Mouse (Mus musculus) heart, postnatal 25 days (tissue): ENCODE results near the gene Tacr2. TPM values are rescaled to one million over a fixed set of nuclear protein-coding genes. Genes with fewer than 3 reads are reported as not detected.

Experiments
- DNase-seq: peaks from one replicate; pipeline ENCODE4 v3.0.0; 2022; ENCODE audit warnings: low spot score
- intact Hi-C: fragments of 180-260 bp; cut with DNase I; formaldehyde crosslinking; loops from one replicate; pipeline ENCODE4 v1.15.1; 2025
- total RNA-seq, 2 experiments: library from RNA; stranded (reverse); gene quantifications; 2 replicates each; pipeline ENCODE4 v1.2.3; 2021

Gene Tacr2
- total RNA-seq, 2 experiments from 2014 or later = not detected

GRCm38 (mm10) chr10:62237205-62237604, 15.0 kb upstream of the Tacr2 start:
- no peak for DNase-seq
- intact Hi-C loops = no loop called here

DNA sequence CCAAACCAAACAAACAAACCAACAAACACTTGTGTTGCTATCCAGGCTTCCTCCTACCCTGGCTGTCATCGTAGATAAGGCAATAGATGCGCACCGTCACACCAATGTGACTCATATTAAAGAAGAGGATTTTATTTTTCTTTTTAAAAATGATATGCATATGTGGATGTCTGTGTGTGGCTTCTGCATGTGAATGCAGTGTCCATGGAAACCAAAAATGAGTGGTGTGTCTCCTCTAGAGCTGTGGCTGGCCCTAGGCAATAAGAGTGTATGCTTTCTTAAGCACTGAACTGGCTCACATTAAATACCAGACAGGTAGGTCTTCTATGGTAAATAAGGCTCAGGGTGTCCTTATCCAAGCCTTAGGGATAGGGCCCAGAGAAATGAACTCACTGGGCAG, 13.6 kb upstream of the Tacr2 start:
- intact Hi-C loops = no loop called here
- DNase-seq = no peak

- DNase-seq = no peak
- intact Hi-C loops = no loop called here
Measured at GRCm38 (mm10) chr10:62239270-62239669, 13.0 kb upstream of the Tacr2 start.

GRCm38 (mm10) chr10:62242358-62242757, 9.9 kb upstream of the Tacr2 start:
- no peak for DNase-seq
- intact Hi-C loops = loop anchor here (2.0 kb wide), 1 partner anchor 138 kb away; no protein-coding TSS in a partner anchor

DNA sequence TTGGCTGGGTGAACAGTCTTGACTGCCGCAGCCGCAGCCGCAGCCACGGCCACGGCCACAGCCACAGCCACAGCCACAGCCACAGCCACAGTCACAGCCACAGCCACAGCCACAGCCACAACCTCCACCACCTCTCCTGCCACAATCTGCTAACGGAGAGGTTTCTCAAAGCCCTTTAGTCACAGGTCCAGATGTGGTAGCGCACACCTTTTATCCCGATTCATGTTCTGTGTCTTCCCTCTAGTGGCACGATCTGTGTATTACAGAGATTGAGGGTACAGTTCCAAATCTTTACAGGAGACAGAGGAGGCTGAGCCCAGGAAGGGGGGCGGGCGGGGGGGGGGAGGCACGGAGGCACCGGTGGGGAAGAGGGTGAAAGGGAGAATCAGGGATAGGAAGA, 9.3 kb upstream of the Tacr2 start:
- DNase-seq = no peak
- intact Hi-C loops = loop anchor here (1.0 to 2.0 kb wide), 2 partner anchors 56 to 138 kb away; no protein-coding TSS in a partner anchor

DNA sequence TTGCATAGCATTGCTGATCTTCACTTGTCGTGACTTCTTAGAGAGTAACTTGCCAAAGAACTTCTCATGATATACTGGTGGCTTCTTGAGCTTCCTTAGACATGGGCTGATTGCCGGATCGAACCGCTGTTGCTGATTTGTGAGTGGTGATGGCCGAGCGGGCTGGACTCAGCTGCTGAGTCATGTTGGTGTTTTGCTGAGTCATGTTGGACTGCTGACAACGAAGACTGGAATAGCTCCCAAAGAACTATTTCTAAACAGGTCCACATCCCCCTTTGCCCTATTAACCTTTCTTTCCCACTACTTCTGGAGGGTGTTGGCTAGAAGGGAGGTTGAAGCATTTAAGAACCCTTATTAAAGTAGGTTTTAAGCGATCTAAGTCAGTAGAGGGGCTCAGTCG, 8.2 kb upstream of the Tacr2 start:
- no peak for DNase-seq
- intact Hi-C loops = no loop called here

DNA sequence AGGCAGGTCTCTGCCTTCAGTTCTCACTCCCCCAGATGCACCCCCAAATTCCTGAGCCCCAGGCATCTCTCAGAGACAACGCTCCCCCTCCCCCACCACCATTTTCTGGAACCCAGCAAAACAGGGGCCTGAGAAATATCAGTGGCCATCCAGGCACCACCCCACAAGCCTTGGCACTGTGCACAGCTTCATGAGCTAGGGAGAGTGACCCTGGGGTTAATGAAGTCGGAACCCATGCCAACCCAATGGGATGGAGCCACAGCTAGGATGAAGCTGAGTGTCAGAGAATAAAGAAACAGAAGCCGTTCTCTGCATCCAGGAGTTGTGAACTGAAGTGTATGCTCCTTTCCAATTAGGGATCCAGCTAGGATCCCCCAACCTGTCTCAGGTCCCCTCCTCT, 5.1 kb upstream of the Tacr2 start:
- no peak for DNase-seq
- intact Hi-C loops = no loop called here

GRCm38 (mm10) chr10:62247815-62248214, 4.4 kb upstream of the Tacr2 start:
- intact Hi-C loops = no loop called here

GRCm38 (mm10) chr10:62252496-62253235, 428 bp downstream of the Tacr2 start:
- no peak for DNase-seq

More at GRCm38 (mm10) chr10:62247815-62248214, 4.4 kb upstream of the Tacr2 start:
- no peak for DNase-seq

GRCm38 (mm10) chr10:62258298-62258697, 6.1 kb downstream of the Tacr2 start:
- DNase-seq = no peak
- intact Hi-C loops = no loop called here

More at GRCm38 (mm10) chr10:62252496-62253235, 428 bp downstream of the Tacr2 start:
- intact Hi-C loops = no loop called here

- DNase-seq = no peak
- intact Hi-C loops = no loop called here
Measured at GRCm38 (mm10) chr10:62261115-62261886, 9.1 kb downstream of the Tacr2 start.

- intact Hi-C loops = no loop called here
- no peak for DNase-seq
Measured at GRCm38 (mm10) chr10:62264299-62264698, 12.1 kb downstream of the Tacr2 start.

GRCm38 (mm10) chr10:62269278-62269677, 17.0 kb downstream of the Tacr2 start:
- intact Hi-C loops = no loop called here
- DNase-seq = no peak

GRCm38 (mm10) chr10:62275235-62275634, 23.0 kb downstream of the Tacr2 start:
- intact Hi-C loops = loop anchor here (1.0 to 5.0 kb wide), 3 partner anchors 67 to 136 kb away; no protein-coding TSS in a partner anchor
- no peak for DNase-seq

DNA sequence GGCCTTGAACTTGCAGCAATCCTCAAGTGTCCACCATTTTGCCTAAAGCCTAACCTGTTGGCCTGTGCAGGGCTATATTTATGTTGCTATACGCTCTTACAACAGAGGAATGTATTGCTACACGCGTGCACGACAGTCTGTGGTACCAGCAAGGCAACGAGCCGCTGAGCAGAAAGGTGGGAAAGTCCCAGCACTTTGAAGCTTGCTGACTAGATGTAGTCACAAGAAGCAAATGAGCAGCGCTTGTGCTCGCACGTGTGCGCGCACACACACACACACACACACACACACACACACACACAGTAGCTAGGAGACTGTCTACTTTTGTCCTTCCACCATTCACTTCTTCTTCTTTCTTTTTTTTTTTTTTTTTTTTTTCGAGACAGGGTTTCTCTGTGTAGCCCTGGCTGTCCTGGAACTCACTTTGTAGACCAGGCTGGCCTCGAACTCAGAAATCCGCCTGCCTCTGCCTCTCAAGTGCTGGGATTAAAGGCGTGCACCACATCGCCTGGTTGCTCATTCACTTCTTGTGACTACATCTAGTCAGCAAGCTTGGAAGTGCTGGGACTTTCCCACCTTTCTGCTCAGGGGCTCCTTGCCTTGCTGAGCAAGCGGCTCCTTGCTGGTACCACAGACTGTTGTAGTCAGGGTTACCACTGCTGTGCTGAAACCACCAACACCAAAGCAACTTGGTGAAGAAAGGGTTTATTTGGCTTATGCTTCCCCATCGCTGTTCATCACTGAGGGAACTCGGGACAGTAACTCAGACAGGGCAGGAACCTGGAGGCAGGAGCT, 25.5 kb downstream of the Tacr2 start:
- intact Hi-C loops = loop anchor here (5.0 kb wide), 1 partner anchor 65 kb away; no protein-coding TSS in a partner anchor
- no peak for DNase-seq

DNA sequence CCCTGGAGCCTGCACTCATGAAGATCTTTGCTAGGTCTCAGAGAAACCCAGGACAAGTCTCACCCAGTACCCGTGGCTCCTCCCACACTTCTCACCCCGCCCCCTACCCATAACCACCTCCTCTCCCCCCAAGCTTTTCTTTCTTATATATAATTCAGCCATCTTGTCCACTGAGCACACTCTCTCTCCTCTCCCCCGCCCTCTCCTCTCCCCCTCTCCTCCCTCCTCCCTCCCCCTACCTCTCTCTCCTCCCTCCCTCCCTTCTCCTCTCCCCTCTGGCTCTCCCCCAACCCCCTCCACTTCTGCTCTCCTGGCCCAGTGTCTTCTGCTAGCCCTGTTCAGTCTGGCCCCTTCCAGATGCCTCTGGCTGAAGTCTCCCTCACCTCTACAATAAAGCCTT, 26.8 kb downstream of the Tacr2 start:
- intact Hi-C loops = loop anchor here (5.0 kb wide), 1 partner anchor 63 kb away; no protein-coding TSS in a partner anchor

DNA sequence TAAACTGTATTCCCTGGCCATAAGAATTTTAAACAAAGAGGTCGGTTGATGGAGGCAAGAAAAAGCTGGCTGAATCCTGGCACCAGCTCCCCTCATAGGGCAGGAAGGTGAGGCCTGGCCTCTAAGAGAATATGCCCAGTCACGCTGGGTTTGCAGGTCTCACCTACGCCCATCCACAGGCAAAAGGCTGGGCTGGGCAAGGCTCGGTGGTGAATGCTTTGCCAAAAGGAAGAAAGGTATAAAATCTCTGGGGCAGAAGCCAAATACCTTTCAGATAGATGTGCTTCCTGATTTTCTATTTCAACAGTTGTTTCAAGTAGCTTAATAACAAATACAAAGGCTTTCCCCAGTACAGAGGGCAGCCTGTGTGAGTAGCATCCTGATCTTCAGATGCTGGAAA, 27.4 kb downstream of the Tacr2 start:
- intact Hi-C loops = loop anchor here (5.0 kb wide), 1 partner anchor 63 kb away; no protein-coding TSS in a partner anchor
- DNase-seq = no peak

More for the DNA sequence above, 26.8 kb downstream of the Tacr2 start:
- DNase-seq = no peak

DNA sequence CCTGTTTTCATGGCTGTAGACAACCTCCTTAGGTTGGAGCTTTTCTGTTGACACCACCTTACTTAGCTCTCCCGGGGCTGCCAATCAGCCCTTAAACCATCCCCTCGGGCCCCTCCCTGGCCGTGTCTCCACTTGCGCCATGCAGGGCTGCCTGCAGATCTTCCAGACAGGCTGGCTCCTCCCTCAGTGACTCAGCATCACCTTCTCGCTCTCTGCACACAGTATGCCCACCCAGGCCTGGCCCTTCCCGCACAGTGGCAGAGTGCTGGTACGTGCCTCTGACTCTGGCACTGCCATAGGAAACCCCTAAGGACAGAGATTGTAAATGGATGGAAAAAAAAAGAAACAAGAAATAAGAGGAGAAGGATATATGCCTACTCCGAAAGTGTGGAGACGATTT, 30.5 kb downstream of the Tacr2 start:
- no peak for DNase-seq
- intact Hi-C loops = no loop called here

DNA sequence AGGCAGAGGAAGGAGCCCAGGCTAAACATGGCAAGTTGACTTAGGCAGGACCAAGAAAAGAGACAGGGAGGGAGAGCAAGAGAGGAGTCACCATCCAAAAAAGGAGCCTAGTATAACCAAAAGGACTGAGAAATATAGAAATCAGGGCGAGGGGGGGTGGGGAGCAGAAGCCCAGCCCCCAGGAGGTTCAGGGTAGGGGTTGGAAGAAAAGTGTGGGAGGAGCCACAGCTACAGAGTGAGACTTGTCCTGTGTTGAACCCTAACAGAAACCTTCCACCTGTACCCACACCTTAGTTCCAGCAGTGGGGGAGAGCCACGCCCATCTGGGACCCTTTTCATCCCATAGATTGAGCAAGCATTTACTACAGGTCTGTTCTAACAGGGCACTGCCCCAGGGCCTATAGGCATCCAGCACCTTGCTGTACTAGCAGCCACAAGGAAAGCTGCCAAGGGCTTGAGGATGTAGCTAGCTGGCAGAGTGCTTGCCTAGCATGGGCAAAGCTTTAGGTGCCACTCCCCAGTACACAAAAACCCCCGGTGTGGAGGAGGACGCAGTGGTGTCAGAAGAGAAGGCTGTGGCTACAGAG, 31.1 kb downstream of the Tacr2 start:
- intact Hi-C loops = no loop called here
- no peak for DNase-seq
